Mouse (Mus musculus): ENCODE results near the gene Rims4. TPM values are rescaled to one million over a fixed set of nuclear protein-coding genes. Genes with fewer than 3 reads are reported as not detected.
A peak's percentile ranks its signal among the peaks of the same experiment; 100 is the strongest.

Gene Rims4
- polyA plus RNA-seq, 1 experiment, result 0.08 TPM

GRCm38 (mm10) chr2:163820607-163821006 lies 97.9 kb downstream of the Rims4 start, which contains the start of gene Ccn5:
TSS of gene Ccn5 (plus strand) at chr2:163820861.
- no peak for TF ChIP-seq POLR2A (IDR thresholded peaks at IDR 0.05; ENCODE audit: low read depth, low read length)
- TF ChIP-seq CTCF (conservative IDR thresholded peaks at IDR 0.05; ENCODE audit: insufficient read depth, insufficient read length, low read depth, low read length), result no peak
- 42% methylated on average over 4 of the region's 4 CpGs for WGBS
- H3K4me1 ChIP-seq (ENCODE audit: control insufficient read depth, insufficient read depth, low read length), result no peaks in the 10 kb centered on the region
- no peak within 1 kb of the TSS for H3K4me3 ChIP-seq (ENCODE audit: insufficient read depth, low read depth, low read length)
- peak; percentile 72 for DNase-seq
- no peaks in the 10 kb centered on the region for H3K36me3 ChIP-seq (ENCODE audit: control insufficient read depth, insufficient read depth, low read length)
- no peaks in the 10 kb centered on the region for H3K27me3 ChIP-seq (replicated peaks; ENCODE audit: control insufficient read depth, insufficient read depth, low read length)
- H3K27ac ChIP-seq (ENCODE audit: insufficient read depth, low read depth, low read length), result no peak within 1 kb of the TSS

GRCm38 (mm10) chr2:163814739-163815465 lies 103.6 kb downstream of the Rims4 start:
- Histone ChIP-seq H3K27ac (ENCODE audit: insufficient read depth, low read depth, low read length) (no peak overlapping the region), H3K36me3 (ENCODE audit: control insufficient read depth, insufficient read depth, low read length) (no peaks in the 10 kb centered on the region), H3K27me3 (replicated peaks; ENCODE audit: control insufficient read depth, insufficient read depth, low read length) (no peaks in the 10 kb centered on the region), H3K4me1 (ENCODE audit: control insufficient read depth, insufficient read depth, low read length) (no peaks in the 10 kb centered on the region), H3K4me3 (ENCODE audit: insufficient read depth, low read depth, low read length) (no peak overlapping the region)
- 88% methylated on average over 9 of the region's 9 CpGs for WGBS
- TF ChIP-seq POLR2A (IDR thresholded peaks at IDR 0.05; ENCODE audit: low read depth, low read length) (no peak), CTCF (conservative IDR thresholded peaks at IDR 0.05; ENCODE audit: insufficient read depth, insufficient read length, low read depth, low read length) (no peak)
- DNase-seq, result no peak

DNA sequence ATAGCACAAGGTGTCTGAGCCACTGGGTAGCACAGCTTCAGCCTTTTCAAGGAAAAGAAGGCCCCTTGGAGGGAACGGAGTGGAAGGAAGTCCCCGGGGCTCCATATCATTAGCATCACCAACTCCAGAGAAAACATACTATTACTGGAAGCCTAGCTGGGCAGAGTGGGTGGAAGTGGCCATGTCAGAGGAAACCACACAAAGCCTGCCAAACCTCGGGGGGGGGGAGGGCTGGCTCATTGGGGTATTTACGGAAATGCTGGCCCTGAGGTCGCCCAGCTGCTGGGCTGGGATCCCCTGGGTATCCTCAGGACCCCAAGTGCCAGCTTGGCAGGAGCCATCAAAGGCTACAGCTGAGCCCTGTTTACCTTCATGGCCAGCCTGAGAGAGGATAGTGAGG lies 105.4 kb downstream of the Rims4 start:
- Histone ChIP-seq H3K27ac (ENCODE audit: insufficient read depth, low read depth, low read length) (no peak overlapping the region), H3K4me1 (ENCODE audit: control insufficient read depth, insufficient read depth, low read length) (no peaks in the 10 kb centered on the region), H3K27me3 (replicated peaks; ENCODE audit: control insufficient read depth, insufficient read depth, low read length) (no peaks in the 10 kb centered on the region), H3K4me3 (ENCODE audit: insufficient read depth, low read depth, low read length) (no peak overlapping the region), H3K36me3 (ENCODE audit: control insufficient read depth, insufficient read depth, low read length) (no peaks in the 10 kb centered on the region)
- TF ChIP-seq CTCF (conservative IDR thresholded peaks at IDR 0.05; ENCODE audit: insufficient read depth, insufficient read length, low read depth, low read length), result no peak
- TF ChIP-seq POLR2A (IDR thresholded peaks at IDR 0.05; ENCODE audit: low read depth, low read length), result no peak
- WGBS, result 51% methylated on average over 5 of the region's 5 CpGs
- DNase-seq, result no peak

Other genes starting within 250 kb of the Rims4 start
- 1.8 and 2.4 TPM in 2 replicates for gene Ada, start 168.4 kb downstream of the Rims4 start, polyA plus RNA-seq (2012; rRNA removed)
- gene Ccn5, start 97.8 kb downstream of the Rims4 start, polyA plus RNA-seq (2012; rRNA removed), result 0.41 and 1.3 TPM in 2 replicates
- not detected in 2 replicates for gene Kcnk15, start 65.0 kb downstream of the Rims4 start, polyA plus RNA-seq (2012; rRNA removed)
- 46.7 and 63.9 TPM in 2 replicates for gene Ywhab, start 76.3 kb upstream of the Rims4 start, polyA plus RNA-seq (2012; rRNA removed)
- gene Pabpc1l, start 106.8 kb upstream of the Rims4 start, polyA plus RNA-seq (2012; rRNA removed), result 3.2 and 3.7 TPM in 2 replicates
- gene Stk4, start 151.6 kb upstream of the Rims4 start, polyA plus RNA-seq (2012; rRNA removed), result 10.4 and 13.0 TPM in 2 replicates
- 31.0 and 34.1 TPM in 2 replicates for gene Tomm34, start 152.5 kb upstream of the Rims4 start, polyA plus RNA-seq (2012; rRNA removed)